Mouse (Mus musculus): ENCODE results near the gene Ccnl1. TPM values are rescaled to one million over a fixed set of nuclear protein-coding genes. Genes with fewer than 3 reads are reported as not detected.

Gene Ccnl1
- total and polyA plus RNA-seq, 2 experiments from 2014 or later: 38.7 to 58.4 TPM

GRCm38 (mm10) chr3:65919016-65919415 is 39.0 kb downstream of the Ccnl1 start:
- no peak overlapping the region for H3K27ac ChIP-seq (ENCODE audit: low read depth, low read length)

GRCm38 (mm10) chr3:65912928-65913327 is 45.1 kb downstream of the Ccnl1 start:
- Histone ChIP-seq H3K9ac (replicated peaks; ENCODE audit: low read length, poor library complexity, severe bottlenecking) (no peak overlapping the region), H3K4me3 (ENCODE audit: low read depth, low read length) (no peak overlapping the region), H3K36me3 (ENCODE audit: insufficient read depth, low read length) (no peaks in the 10 kb centered on the region), H3K4me2 (ENCODE audit: low read depth, low read length, poor library complexity, severe bottlenecking) (no peak overlapping the region), H3K27ac (ENCODE audit: low read depth, low read length) (no peak overlapping the region), H3K9me3 (ENCODE audit: low read length) (no peaks in the 10 kb centered on the region), H3K4me1 (ENCODE audit: insufficient read depth, low read length) (no peaks in the 10 kb centered on the region), H3K27me3 (ENCODE audit: insufficient read depth, low read length) (no peaks in the 10 kb centered on the region)
- ATAC-seq (ENCODE audit: low FRiP score): no peak
- 70% methylated on average over 4 of the region's 4 CpGs for WGBS
- no peak for TF ChIP-seq CTCF (IDR thresholded peaks at IDR 0.05)
- no peak for DNase-seq (ENCODE audit: low spot score)

More at GRCm38 (mm10) chr3:65919016-65919415, 39.0 kb downstream of the Ccnl1 start:
- no peaks in the 10 kb centered on the region for H3K4me1 ChIP-seq (ENCODE audit: insufficient read depth, low read length)
- H3K4me3 ChIP-seq (ENCODE audit: low read depth, low read length): no peak overlapping the region
- H3K36me3 ChIP-seq (ENCODE audit: insufficient read depth, low read length): no peaks in the 10 kb centered on the region
- H3K9ac ChIP-seq (replicated peaks; ENCODE audit: low read length, poor library complexity, severe bottlenecking): no peak overlapping the region
- H3K4me2 ChIP-seq (ENCODE audit: low read depth, low read length, poor library complexity, severe bottlenecking): no peak overlapping the region
- no peak for ATAC-seq (ENCODE audit: low FRiP score)
- 100% methylated on average over 2 of the region's 2 CpGs for WGBS
- no peak for TF ChIP-seq CTCF (IDR thresholded peaks at IDR 0.05)
- H3K9me3 ChIP-seq (ENCODE audit: low read length): no peaks in the 10 kb centered on the region
- no peaks in the 10 kb centered on the region for H3K27me3 ChIP-seq (ENCODE audit: insufficient read depth, low read length)
- DNase-seq (ENCODE audit: low spot score): no peak

DNA sequence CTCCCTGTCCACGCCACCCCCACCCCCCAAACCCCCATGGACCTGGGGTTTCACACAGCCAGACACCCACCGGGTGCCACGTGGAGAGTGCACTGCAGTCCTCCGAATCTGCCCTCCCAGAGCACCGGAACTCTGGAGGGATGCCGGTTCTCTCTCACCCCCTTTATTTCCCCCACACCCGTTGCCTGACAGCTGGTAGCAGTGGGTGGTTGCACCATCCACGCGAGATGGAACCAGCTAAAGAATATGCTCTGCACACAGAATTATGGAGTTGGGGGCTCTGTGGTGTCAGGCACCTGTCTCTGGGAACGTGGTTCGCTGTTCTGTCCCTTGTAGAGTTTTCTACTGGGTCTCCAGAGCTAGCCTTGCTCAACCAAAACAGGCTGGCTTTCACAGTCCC is 45.8 kb downstream of the Ccnl1 start:
- Histone ChIP-seq H3K9ac (replicated peaks; ENCODE audit: low read length, poor library complexity, severe bottlenecking) (no peak overlapping the region), H3K27ac (ENCODE audit: low read depth, low read length) (no peak overlapping the region), H3K36me3 (ENCODE audit: insufficient read depth, low read length) (no peaks in the 10 kb centered on the region), H3K9me3 (ENCODE audit: low read length) (no peaks in the 10 kb centered on the region), H3K4me2 (ENCODE audit: low read depth, low read length, poor library complexity, severe bottlenecking) (no peak overlapping the region), H3K27me3 (ENCODE audit: insufficient read depth, low read length) (no peaks in the 10 kb centered on the region), H3K4me3 (ENCODE audit: low read depth, low read length) (no peak overlapping the region), H3K4me1 (ENCODE audit: insufficient read depth, low read length) (no peaks in the 10 kb centered on the region)
- WGBS: 70% methylated on average over 11 of the region's 11 CpGs
- DNase-seq (ENCODE audit: low spot score): no peak
- TF ChIP-seq CTCF (IDR thresholded peaks at IDR 0.05): no peak
- no peak for ATAC-seq (ENCODE audit: low FRiP score)

DNA sequence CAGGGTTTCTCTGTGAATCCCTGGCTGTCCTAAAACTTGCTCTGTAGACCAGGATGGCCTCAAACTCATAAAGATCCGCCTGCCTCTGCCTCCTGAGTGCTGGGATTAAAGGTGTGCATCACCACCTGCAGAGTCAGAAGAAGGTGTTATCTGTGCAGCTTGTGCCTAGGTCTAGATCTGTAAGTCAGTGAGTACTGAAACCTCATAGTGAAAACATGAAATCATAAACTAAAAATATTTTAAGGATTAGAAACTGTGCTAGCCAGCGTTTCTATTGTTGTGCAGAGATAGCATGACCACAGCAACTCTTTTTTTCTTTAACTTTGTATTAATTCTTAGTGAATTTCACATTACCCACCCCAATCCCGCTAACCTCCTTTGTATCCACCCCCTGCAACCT is 46.8 kb downstream of the Ccnl1 start:
- H3K4me3 ChIP-seq (ENCODE audit: low read depth, low read length): no peak overlapping the region
- DNase-seq (ENCODE audit: low spot score): no peak
- no peak overlapping the region for H3K9ac ChIP-seq (replicated peaks; ENCODE audit: low read length, poor library complexity, severe bottlenecking)
- no peaks in the 10 kb centered on the region for H3K9me3 ChIP-seq (ENCODE audit: low read length)
- TF ChIP-seq CTCF (IDR thresholded peaks at IDR 0.05): no peak
- no peaks in the 10 kb centered on the region for H3K27me3 ChIP-seq (ENCODE audit: insufficient read depth, low read length)
- H3K4me2 ChIP-seq (ENCODE audit: low read depth, low read length, poor library complexity, severe bottlenecking): no peak overlapping the region
- no peak for ATAC-seq (ENCODE audit: low FRiP score)
- WGBS: 96% methylated on average over 3 of the region's 3 CpGs
- H3K4me1 ChIP-seq (ENCODE audit: insufficient read depth, low read length): no peaks in the 10 kb centered on the region
- H3K36me3 ChIP-seq (ENCODE audit: insufficient read depth, low read length): no peaks in the 10 kb centered on the region
- no peak overlapping the region for H3K27ac ChIP-seq (ENCODE audit: low read depth, low read length)

DNA sequence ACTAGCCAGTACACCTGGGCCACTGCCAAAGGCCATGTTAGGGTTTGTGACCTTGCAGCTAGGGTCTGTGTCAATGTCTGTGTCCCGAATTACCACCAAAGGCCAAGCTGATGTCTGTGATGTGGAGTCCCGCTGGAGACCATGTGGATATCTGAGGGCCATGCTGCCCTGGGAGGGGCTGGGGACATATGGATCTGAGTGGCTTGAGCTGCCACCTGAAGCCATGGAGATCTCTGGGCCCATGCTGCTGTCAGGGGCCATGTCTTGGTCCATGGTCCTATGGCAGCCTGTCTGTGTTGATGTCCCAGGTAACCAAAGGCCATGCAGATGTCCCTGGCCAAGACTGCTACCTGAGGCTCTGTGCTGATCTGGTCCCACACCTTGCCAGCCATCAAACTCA is 48.6 kb downstream of the Ccnl1 start:
- Histone ChIP-seq H3K27me3 (ENCODE audit: insufficient read depth, low read length) (no peaks in the 10 kb centered on the region), H3K4me3 (ENCODE audit: low read depth, low read length) (no peak overlapping the region), H3K4me2 (ENCODE audit: low read depth, low read length, poor library complexity, severe bottlenecking) (no peak overlapping the region), H3K9ac (replicated peaks; ENCODE audit: low read length, poor library complexity, severe bottlenecking) (no peak overlapping the region), H3K36me3 (ENCODE audit: insufficient read depth, low read length) (no peaks in the 10 kb centered on the region), H3K4me1 (ENCODE audit: insufficient read depth, low read length) (no peaks in the 10 kb centered on the region), H3K9me3 (ENCODE audit: low read length) (no peaks in the 10 kb centered on the region), H3K27ac (ENCODE audit: low read depth, low read length) (no peak overlapping the region)
- no peak for ATAC-seq (ENCODE audit: low FRiP score)
- no peak for DNase-seq (ENCODE audit: low spot score)
- TF ChIP-seq CTCF (IDR thresholded peaks at IDR 0.05): no peak
- WGBS: 92% methylated on average over 2 of the region's 2 CpGs

- Histone ChIP-seq H3K27me3 (ENCODE audit: insufficient read depth, low read length) (no peaks in the 10 kb centered on the region), H3K4me3 (ENCODE audit: low read depth, low read length) (no peak overlapping the region), H3K27ac (ENCODE audit: low read depth, low read length) (no peak overlapping the region), H3K4me2 (ENCODE audit: low read depth, low read length, poor library complexity, severe bottlenecking) (no peak overlapping the region), H3K4me1 (ENCODE audit: insufficient read depth, low read length) (no peaks in the 10 kb centered on the region), H3K9me3 (ENCODE audit: low read length) (no peaks in the 10 kb centered on the region), H3K36me3 (ENCODE audit: insufficient read depth, low read length) (no peaks in the 10 kb centered on the region), H3K9ac (replicated peaks; ENCODE audit: low read length, poor library complexity, severe bottlenecking) (no peak overlapping the region)
- WGBS: over 99% methylated on average over 4 of the region's 4 CpGs
- DNase-seq (ENCODE audit: low spot score) (no peak), ATAC-seq (ENCODE audit: low FRiP score) (no peak)
- no peak for TF ChIP-seq CTCF (IDR thresholded peaks at IDR 0.05)
Measured at GRCm38 (mm10) chr3:65907536-65907935, 50.5 kb downstream of the Ccnl1 start.
